Mouse (Mus musculus): Measurements from ENCODE around the gene Spg20.

Spg20 gene

DNA sequence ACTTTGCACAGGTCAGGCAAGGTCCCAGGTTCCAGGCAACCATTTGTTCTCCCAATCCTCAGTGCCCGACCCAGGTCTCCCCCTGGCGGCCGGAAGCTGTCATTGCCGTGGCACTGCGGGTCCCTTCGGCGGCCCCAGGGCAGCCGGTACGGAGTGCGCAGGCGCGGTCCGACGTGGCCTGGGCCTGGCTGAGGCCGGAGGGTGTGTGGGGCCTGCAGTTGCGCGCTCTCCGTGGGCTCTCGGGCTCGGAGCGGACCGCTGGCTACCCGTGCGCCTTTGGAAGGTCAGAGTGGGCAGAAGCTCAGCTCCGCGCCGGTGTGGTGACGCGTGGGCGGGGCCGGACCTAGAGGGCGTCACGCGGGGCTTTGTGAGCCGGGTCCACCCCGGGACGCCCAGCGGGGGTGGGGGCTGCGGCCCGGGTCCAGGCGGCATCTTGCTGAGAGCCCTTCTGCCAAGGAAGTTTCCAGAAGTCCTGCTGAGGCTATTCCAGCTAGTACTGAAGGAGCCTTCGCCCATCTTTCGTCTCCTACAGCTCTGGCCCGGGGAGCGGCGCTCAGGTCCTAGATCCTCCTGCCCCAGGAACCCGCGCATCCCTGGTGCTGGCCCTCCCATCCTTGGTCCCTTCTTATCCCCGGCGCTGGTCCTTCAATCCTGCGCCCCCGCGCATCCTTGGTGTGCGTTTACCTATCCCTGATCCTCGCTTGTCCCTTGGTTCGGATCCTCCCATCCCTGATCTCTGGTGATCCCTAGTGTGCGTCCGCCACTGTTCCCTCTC is at the start of gene Spg20:
Gene Spg20 (plus strand): TSS at position 174 of the 775 bp plus-strand sequence.
- DNase-seq, result peak; percentile 92 to 96

- no peak for DNase-seq
These were observed 49.3 kb upstream of the Spg20 start for GRCm38 (mm10) chr3:55062653-55063052.

DNA sequence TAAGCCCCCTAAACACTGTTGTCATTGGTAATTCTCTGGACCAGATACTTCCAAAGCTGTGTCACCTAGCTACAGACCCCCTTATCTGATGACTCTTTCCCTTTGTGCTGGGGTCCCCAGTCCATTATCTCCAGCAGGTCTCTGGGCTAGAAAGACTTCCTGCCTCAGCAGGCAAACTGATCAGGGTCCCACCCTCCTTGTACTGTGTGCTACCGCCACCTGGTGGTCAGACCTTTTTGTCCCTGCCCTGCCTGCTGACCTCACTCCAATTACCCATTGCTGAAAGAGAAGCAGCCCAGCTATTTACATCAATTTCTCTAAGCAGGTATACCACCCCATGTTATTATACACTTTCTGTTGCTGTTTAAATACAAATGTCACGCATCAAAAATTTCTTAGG is 47.5 kb upstream of the Spg20 start:
- peak; percentile 34 to 72 for DNase-seq

- no peak for DNase-seq
These were observed 45.9 kb upstream of the Spg20 start for GRCm38 (mm10) chr3:55065738-55066665.

- no peak for DNase-seq
These were observed 45.3 kb upstream of the Spg20 start for GRCm38 (mm10) chr3:55066666-55067023.

DNA sequence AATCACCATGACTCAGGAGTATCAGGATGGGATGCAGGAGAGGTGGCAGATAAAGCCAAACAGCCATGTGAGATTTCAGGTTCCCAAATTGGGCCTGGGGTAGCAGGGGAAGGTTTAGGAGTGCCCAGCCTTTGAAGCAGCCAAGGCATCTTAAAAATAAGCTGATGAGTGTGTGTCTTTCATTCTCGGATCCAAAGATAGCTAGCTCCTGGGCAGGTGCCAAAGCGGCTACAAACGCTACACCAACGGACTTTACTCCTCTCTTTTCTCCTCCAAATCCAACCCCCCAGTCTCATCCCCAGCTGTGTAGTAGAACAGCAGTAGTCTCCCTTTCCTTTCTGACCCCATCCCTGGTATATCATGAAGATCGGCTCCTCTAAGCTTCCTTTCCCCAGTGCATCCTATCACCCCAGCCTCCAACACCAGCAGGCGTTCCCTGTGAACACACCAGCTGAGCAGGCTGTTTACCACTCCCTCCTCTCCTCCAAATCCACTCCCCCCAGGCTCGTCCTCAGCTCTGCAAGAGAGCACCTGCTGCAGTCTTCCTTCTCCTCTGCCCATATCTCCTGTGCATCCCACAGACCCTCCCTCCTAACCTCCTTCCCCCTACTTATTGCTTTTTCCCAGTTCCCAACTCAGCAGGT is 44.0 kb upstream of the Spg20 start:
- DNase-seq, result no peak

- DNase-seq, result no peak
These were observed 37.2 kb upstream of the Spg20 start for GRCm38 (mm10) chr3:55074576-55075293.

GRCm38 (mm10) chr3:55075294-55075648 is 36.6 kb upstream of the Spg20 start:
- DNase-seq, result no peak

- no peak for DNase-seq
These were observed 33.7 kb upstream of the Spg20 start for GRCm38 (mm10) chr3:55078233-55078632.

DNA sequence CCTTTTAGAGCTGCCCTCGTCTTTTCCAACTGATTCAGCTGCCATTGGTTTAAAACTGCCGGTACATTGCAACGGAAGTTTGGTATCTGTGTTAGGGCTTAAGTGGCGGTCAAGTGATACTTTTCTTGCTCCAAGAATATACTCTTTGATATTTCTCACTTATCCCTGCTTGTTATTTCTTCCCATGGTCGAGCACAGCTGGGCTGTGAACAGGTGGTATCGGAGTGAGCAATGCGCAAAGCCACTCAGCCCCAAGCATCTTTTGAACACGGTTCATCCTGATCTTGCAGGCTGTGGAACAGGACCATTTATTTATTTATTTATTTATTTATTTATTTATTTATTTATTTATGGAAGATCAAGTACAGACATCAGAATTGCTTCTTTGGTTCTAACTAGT is 32.3 kb upstream of the Spg20 start:
- no peak for DNase-seq

DNA sequence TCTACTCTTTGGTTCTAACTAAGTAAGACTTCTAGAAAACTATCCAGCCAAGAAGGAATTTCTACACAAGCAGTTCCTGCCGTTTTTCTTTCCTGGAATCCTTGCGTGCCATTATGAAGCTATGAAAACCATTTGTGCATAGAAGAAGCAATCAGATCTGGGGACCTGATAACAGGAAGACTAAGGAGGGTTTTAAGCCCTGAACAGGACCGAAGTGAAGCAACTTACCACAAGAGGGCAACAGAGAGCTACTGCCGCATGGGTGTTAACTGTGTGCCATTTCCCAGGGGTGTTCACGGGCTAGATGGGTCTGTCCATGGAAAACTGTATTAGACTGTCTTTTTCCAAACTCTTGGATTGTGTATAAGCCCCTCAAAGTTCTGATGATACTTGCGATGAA is 31.9 kb upstream of the Spg20 start:
- peak; percentile 62 to 76 for DNase-seq

DNA sequence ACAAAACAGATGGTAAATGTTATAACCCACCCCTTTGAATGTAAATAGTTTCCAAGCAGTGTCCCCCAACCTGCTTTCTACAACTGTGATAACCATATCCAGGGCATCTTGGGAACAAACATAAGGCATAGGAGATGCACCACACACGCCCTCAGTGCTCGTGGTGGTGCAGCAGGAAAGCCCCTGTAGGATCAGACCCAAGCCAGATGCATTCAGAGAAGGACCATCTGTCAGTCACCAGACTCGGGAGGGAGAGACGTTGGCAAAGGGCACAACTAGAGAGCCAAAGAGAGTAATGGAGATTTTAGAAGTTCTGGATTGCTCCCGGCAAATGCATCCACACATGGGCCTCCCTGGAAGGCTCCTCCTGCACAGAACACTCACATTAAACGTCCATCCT is 27.1 kb upstream of the Spg20 start:
- DNase-seq, result no peak

DNA sequence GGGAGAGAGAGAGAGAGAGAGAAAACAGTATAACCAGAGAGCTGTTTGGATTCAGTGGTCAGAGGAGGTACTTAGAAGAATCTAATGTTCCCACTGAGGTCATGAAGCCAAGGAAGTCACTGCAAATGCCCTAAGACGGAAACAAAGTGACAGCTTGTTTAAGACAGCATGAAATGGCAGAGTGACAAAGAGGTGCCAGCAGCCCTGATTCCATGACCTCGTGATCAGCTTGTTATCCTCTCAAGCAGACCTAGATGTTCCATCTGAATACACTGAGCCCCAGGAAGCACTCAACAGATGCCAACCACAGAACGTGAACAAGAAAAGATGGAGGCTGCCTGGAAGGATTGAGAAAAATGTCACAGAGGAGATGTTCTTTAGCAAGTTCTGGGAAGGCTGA is 26.2 kb upstream of the Spg20 start:
- no peak for DNase-seq

DNA sequence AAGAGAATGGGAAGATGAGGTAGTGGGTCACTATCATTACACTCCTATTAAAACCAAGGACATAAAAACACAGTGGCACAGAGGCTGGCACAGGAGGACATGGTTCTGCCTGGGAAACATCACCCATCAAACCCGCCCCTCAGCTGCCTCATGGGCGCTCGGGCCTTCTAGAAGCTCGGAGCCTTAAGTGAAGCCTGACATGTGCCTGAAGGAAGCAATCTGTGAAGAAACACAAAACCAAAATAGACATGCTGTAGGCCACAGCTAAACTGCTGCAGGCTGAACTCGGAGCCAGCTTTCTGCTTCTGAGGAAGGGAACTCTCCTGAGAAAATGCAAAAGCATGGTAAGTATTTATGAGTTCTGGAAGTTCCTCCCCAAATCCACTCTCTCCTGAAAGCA is 25.0 kb upstream of the Spg20 start:
- no peak for DNase-seq

- DNase-seq, result no peak
These were observed 24.5 kb upstream of the Spg20 start for GRCm38 (mm10) chr3:55087360-55087759.

DNA sequence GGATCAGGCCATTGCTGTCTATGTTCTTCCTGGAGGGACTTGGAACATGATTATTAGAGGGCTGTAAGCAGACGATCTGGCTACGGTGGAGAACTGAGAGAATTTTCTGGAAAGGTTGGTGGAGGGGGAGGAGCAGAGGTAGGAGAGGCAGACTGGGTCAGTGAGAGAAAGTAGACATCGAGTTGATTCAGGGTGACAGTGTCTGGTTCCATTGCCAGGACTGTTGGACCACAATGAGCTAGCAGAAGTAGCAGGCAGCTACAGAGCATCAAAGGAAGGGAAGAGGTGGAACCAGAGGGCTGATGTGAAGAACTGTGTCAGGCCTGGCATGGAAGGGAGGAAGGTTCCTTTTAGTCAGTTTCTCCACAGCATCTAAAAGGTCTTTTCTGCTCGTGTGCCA is 23.5 kb upstream of the Spg20 start:
- DNase-seq, result no peak

GRCm38 (mm10) chr3:55088843-55089242 is 23.1 kb upstream of the Spg20 start:
- DNase-seq, result peak; percentile 27 to 68

DNA sequence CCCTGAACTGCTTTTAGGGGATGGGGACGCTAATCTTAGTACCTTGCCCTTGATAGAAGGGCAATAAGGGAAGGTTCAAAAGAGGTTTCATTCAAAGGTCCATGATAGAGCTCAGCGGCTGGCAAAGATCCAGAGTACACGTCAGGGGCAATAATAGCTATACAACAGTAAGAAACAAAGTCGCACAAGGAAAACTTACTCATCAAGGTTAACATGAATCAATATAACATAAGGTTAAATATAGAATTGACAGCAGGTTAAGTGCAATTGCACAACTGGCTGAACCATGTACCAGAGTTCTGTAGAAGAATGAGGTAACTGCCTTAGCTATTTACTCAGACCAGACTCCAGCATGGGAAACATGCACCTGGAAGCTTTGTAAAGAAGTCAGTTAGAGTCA is 22.6 kb upstream of the Spg20 start:
- no peak for DNase-seq

DNA sequence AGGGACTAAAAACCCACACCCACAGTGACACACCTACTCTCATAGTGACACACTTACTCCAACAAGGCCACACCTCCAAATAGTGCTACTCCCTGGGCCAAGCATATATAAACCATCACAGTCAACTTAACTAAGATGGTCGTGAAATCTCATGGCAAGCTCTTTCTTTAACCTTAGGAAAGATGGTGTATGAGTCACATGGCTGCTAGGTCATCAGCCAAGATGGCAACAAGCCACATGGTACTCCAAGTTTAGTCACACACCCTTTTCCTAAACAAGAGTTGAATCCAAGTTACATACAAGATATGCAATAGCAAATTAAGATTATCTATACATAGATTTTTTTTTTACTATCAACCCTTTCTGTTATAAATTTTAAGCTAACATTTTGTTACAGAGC is 18.7 kb upstream of the Spg20 start:
- no peak for DNase-seq

GRCm38 (mm10) chr3:55095968-55096654 is 15.8 kb upstream of the Spg20 start:
- no peak for DNase-seq

DNA sequence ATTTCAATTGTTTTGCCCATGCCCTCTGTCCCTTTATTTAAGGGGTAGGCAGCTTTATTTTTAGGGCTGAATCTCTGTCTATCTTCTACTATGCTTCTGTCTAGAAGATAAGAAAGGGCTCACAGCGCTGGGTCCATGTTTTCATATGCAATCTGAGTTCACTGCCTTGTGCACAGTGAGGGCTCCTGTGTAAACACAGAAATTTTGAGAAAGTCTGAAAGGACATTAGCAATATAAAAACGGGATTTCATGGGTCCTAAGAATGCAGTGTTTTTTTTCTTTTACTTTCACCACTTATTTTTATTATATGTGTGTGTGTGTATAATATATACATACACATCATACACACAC is 15.3 kb upstream of the Spg20 start:
- no peak for DNase-seq

- DNase-seq, result no peak
These were observed 14.7 kb upstream of the Spg20 start for GRCm38 (mm10) chr3:55097186-55097585.

DNA sequence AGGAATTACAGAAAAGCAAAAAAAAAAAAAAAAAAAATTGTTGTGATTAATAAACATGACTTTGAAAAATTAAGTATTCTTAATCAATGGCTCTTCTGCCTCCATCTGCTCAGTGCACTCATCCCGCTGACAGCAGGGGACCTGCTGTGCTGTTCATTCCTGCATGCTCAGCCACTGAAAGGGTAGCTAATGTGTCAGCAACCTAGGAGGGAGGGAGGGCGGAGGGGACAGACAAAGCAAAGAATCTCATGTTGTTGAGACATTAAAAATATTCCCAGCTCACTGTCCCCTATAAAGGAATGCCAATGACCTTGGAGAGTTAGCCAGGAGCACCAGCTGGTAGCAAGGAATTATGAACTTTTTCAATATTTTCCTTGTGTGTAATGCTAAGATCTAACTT is 13.9 kb upstream of the Spg20 start:
- no peak for DNase-seq
